Mouse (Mus musculus) kidney, postnatal 14 days (tissue): ENCODE data around the gene Csrnp1.
"Not testable (repeated sequence)": the region's sequence is repeated elsewhere in the genome, so short reads cannot be mapped to it uniquely, and the experiment has no call there.

Experiments used
- DNase-seq: peaks from one replicate; pipeline ENCODE4 v3.0.0; 2022; ENCODE audit warnings: mixed read lengths

The Csrnp1 gene

DNA sequence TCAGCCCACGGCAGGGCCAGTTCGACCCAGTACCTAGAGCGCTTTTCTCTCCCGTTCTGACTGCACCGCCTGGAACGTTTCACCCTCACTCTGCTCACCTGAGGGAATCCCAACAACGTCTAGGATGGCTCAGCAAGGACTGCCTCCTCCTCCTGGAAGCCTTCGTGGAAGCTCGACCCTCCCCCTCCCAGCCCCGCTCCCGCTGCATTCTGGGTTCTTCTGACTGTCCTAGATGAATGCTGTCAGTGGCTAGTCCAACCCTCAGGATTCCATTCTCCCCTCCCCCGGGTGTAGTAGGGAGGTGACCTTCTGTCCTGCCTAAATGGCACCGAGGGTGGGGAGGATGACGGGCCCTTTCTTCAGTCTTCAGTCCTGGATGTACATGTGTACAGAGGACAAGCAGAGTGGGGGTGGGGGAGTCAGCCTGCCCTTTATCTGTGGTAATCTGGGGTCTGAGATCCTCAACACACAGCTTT lies at the start of gene Csrnp1:
Gene Csrnp1, minus strand, starts transcription at position 123 of the 476 bp plus-strand sequence.
- DNase-seq, result peak; percentile 44

DNA sequence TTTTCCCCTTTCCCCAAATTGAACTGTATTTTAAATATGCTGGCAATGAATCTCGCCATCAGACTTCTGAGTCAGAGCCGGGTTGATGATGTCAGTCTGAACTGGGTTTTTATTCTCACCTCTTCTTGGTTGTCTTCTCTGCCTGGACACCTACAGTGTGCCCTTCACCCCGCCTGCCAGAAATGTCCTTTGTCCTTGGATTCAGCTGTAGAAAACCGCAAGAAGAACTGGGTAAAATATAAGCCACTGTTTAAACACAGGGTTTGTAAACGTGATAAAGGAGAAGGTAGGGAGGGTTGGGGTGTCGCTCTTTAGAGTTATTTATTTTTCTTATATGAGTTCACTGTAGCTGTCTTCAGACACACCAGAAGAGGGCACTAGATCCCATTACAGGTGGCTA lies 48.3 kb upstream of the Csrnp1 start:
- DNase-seq, result no peak

DNA sequence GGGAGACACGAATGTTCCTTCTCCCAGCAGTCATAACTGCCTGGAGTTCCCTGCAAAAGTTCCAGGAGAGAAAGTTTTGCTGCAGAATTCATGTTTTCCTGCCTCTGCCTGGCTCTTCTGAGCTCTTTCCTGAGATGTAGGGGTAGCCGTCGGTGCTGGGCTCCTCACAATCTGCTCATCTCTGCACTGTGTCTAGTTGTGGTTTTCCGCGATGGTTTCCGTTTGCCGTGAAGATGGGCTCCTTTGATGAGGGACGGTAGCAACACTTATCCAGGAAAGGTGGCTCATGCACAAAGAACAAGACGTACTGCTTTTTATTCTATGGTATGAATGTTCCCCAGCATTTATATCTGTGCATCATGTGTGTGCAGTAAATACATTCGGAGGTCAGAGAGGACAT lies 46.0 kb upstream of the Csrnp1 start:
- DNase-seq, result no peak

DNA sequence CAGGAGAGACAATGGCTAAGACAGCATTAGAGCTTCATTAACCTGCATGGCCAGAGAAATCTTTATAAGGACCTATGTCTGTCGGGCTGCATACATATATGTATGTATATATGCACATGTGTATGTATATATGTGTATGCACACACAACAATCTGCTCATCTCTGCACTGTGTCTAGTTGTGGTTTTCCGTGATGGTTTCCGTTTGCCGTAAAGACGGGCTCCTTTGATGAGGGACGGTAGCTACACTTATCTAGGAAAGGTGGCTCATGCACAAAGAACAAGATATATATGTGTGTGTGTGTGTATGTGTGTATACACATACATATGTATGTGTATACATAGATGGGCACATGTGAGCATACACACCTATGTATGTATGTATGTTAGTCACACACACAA lies 45.4 kb upstream of the Csrnp1 start:
- DNase-seq, result no peak

DNA sequence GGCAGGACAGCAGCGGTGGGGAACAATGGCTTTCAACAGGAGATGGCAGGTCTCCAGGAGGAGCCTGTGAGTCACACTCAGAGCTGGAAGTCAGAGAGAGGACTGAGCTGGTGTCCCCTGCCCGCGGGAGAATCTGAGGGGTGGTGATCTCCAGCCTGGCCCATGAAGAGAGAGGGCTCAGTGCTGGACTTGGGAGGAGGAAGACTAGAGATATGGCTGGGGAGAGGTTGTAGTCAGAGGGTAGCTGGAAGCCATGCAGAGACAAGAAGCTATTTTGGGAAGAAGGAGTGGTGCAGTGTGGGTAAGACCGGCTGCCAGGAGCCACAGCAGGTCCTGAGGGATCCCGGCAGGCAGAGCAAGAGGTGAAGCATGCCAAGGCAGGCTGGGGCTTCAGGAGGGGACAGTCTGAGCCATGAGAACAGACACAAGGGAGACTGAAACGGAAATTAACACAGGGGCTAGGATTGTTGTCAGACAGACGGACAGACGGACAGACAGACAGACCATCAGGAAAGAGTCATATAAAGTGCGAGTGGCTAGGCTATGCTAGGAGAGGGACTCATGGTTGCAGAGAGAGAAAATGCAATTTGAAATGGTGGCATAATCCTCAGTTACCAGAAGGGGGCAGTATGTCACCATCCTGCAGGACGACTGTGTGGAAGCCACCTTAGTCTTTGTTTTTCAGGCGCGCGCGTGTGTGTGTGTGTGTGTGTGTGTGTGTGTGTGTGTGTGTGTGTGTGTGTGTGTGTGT lies 43.1 kb upstream of the Csrnp1 start:
- peak; percentile 46 for DNase-seq

DNA sequence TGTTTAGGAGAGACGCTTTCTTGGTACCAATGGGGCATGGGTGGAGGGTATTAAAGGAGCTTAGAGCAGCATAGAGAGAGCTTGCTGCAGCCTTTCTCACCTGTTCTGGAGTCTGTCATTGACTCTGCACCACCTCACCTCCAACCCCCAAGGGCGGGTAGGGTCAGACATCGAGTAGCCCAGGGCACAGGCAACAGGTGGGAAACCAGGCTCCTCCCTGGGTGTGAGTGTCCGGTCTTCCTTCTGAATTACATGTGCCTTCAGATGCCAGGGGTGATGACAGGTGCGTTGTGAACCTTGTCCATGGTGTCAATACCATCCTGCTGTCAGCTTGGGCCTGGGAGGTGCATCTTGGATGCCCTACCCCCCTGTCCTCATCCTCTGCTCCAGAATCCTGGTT lies 40.2 kb upstream of the Csrnp1 start:
- DNase-seq, result no peak

DNA sequence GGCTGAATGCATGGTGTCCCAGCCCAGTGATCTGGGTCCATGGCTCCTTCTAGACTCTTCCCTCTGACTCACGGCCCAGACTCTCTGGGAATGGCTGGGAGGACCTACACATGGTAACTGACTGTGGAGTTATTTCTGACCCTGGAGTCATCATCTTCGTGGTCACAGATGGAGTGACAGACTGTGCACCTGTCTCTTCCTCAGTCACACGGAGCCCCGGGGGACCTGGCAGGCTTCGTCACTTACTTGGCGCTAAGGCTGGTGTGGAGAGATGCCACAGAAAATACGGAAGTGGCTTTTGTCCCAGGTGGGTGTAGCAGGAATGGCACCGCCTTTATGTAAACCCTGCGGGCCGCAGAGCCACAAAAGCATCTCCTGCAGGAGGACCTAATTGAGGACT lies 39.7 kb upstream of the Csrnp1 start:
- DNase-seq, result no peak

DNA sequence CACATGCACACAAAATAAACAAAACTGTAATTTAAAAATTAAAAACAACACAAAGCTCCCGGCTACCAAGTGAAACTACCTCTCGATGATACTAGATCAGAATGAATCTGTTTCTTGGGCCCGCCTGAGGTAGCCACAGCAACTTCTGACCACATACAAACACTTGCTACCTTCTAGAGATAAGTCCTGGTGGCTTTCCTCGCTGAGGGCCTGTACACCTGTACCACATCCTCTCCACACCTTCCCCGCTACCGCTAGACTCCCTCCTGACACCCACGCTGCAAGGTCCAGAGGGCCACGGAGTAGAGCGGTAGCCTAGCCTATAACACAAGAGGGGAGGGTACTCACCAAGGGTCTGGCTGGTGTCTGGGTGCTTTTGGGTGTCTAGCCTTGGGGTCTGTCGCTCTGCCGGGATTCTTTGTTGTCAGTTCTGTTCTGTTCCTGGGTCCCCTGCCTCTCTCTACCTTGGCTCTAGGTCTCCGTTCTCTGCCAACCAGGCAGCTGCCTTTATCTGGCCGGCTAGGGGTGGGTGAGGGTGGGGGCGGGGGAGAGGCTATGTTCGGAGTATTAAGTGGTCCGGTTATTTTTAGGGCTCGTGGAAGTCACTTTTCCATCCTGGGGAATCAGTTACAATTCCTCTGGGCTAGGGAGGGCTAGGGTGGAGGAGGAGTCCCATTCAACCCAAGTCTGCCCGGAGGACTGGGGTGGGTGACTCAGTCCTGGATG lies 38.8 kb upstream of the Csrnp1 start, which contains the start of gene Xirp1:
Gene Xirp1, minus strand, starts transcription at position 513 of the 726 bp plus-strand sequence.
- DNase-seq, result no peak

DNA sequence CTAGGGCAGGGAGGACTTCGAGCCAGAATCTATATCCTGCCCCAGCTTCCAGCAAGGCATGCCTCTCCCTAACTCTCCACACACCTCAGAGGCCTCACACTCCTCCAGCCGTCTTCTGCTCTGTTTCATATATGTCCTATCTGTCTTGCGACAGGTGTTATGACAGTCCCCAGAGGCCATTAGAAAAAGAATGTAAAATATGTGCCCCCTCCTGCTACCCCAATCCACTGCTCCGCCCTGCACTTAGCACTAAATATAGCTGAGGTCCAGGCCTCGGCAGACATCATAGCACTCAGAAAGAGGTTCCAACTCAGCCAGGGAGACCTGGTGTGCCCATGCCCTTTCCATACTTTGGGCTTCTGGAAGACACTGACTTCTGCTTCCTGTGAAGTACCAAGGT lies 36.7 kb upstream of the Csrnp1 start:
- DNase-seq, result no peak

DNA sequence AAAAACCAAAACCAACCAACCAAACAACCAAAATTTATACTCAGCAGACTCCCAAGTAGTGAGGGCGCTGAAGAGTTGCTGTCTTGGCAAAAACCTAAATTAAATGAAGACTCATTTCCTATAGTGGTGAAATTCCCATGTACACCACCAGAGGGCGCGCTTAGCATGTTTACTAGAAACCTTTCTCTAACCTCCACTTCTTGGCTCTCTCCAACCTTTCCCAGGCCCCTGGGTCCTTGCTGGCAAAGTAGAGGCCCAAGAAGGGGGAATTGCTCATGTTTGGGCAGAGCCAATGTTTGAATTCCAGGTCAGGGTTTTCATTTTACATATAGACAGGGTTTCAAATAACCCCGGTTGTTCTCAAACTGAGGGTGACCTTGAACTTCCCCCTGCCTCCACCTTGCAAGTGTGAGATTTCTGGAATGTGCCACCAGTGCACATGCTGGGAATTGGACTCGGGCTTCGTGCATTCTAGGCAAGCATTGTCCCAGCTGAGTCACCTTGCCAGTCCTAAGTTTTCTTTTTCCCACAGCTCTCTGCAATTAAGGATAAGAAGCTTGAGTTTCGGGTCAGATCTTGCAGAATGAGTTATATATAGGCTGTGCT lies 35.9 kb upstream of the Csrnp1 start:
- peak; percentile 74 for DNase-seq

DNA sequence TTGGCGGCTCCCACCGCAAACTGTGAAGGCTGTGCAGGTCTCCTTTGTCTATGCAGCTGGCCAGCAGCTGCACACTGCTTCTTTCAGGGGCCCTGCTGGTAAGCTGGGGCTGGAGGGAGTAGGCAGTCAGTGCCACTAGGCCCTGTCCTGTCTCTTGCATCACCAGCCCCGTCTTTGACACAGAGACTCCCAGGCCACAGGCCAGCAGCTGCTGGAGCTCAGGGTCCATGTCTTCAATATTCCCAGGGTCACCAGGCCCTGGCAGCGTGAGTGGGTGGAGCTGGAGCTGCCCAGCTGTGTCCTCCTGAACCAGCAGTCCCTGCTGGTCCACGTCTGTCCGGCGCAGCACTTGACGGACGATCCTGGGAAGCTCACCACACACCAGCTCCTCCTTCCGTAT lies 32.5 kb upstream of the Csrnp1 start:
- peak; percentile 25 for DNase-seq

DNA sequence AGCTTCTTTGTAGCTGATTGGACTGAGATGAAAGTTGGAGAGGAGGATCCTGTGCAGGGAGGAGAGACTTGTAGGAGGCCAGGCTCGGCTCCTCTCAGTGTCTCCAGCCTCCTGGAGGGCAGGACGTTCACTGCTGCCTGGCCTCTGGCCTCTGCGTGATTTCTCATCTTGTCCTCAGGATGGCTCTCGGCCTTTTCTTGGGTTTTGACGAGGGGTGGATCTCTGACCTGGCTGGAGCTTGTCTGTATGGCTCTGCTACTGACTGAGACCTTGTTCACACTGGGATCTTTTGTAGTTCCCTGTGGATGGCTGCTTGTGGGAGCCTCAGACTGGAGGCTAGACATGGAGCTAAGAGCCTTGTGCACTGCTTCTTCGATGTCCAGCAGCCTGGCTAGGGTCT lies 30.4 kb upstream of the Csrnp1 start:
- DNase-seq, result no peak

DNA sequence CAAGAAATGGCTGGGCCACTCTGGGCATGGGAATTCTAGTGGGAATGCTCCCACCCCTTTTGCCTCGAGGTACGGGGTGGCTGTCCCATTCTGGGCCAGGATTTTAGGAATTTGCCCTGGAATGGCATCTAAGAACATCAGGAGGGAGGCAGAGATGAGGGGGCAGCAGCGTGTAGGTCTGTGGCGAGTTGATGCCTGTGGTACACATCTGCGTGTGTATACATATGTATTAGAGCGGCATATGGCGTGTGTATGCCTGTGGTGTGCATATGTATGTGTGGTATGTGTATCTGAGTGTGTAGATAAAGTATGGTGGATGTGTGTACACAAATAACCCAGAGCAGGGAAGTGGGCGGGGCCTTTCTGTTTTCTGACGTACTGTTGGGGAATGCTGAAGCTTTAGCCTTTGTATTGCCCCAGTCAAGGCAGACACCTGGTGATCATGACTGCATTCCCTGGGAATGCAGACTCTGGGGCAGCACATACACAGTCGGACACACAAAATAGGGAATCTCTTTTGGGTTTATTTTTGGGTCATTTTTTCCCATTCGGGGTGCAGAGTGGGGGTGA lies 28.9 kb upstream of the Csrnp1 start:
- no peak for DNase-seq

DNA sequence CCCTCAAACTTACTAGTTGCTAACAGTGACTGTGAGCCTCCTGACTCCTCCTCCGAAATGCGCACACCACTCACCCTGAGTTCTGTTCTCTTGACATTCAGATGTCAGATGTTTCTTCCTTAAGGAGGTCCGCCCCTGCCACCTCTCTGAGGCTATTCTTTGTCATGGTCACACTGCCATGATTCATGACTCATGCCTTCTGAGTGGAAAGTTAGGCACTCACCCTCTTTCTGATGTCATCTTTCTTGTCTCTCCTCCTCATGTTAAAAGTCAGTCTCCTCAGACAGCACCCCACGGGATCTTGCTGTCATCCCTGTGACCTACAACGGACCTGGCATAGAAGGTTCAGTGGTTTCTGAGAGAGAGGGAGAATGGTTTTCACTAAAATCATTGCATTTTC lies 28.3 kb upstream of the Csrnp1 start:
- no peak for DNase-seq

DNA sequence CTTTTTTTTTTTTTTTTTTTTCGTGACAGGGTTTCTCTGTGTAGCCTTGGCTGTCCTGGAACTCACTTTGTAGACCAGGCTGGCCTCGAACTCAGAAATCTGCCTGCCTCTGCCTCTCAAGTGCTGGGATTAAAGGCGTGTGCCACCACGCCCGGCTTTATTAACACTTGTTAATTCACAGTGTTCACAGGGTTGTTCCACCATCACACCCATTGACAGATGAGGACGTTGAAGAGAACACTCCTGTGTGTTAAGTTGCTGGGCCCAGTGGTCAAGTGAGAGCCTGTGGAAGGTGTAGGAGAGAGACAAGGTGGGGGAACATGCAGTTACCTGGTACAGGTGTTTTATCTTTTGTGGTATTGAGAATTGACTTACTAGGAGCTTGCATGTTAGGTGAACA lies 27.7 kb upstream of the Csrnp1 start:
- not testable (repeated sequence) for DNase-seq

DNA sequence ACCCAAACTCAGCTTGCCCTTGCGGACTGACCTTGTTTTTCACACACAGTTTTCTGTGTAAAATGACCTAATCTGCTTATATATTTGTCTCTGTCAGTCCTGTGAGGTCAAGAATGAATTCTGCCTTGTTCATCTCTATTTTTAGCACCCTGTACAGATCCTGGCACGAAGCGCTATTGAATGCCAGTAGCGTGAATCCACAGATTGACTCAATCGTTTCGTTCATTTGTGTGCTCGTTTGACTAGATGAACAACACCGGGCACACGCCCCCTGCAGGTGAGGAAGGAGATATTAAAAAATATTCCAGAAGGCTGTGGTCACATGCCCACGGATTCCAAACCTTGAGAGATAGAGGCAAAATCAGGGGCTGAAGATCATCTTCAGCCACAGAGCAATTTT lies 27.1 kb upstream of the Csrnp1 start:
- peak; percentile 81 for DNase-seq

DNA sequence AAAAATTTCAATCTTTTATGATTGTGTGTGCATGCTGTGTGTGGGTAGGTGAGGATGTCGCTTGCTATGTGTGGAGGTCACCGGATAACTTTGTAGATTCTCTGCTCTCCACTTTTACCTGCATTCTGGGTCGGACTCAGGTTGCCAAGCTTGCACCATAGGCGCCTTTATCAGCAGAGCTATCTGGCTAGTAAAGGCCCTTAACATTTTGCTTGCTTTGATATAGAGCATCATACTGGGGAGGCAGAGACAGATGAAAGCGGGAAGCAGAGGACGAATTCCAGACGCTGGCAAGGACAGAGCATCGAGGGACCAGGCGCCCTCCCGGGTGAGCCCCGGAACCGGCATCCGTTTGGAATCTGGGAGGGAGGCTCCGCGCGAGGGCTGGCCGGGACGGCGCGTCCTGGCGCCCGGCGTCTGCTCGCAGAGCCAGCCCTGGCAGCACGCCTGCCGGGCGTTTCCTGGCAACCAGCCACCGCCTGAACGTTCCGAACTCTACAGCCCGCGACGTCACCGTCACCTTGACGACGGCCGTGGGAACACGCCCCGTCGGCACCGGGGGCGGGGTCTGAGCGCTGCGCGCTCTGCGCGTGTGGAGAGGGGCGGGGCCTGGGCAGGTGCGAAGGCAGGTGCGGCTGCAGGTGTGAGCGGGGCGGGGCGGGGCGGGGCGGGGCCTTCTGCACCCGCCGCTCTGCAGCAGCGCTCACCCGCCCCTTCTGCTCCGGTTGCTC lies 26.5 kb upstream of the Csrnp1 start:
- DNase-seq, result peak; percentile 99

DNA sequence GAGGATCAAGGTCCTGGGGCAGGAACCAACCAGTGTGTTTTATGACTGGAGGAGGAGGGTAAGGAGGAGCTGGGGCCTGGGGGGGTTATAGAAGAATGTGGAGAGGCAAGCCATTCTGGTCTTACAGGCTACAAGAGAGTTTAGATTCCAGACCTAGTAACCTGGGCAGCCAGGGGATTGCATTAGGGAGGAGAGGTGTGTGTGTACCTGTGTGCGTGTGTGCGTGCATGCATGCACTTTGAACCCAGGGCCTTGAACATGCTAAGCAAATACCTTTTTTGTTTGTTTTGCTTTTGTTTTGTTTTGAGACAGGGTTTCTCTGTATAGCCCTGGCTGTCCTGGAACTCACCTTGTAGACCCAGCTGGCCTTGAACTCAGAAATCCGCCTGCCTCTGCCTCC lies 25.4 kb upstream of the Csrnp1 start:
- DNase-seq, result no peak

DNA sequence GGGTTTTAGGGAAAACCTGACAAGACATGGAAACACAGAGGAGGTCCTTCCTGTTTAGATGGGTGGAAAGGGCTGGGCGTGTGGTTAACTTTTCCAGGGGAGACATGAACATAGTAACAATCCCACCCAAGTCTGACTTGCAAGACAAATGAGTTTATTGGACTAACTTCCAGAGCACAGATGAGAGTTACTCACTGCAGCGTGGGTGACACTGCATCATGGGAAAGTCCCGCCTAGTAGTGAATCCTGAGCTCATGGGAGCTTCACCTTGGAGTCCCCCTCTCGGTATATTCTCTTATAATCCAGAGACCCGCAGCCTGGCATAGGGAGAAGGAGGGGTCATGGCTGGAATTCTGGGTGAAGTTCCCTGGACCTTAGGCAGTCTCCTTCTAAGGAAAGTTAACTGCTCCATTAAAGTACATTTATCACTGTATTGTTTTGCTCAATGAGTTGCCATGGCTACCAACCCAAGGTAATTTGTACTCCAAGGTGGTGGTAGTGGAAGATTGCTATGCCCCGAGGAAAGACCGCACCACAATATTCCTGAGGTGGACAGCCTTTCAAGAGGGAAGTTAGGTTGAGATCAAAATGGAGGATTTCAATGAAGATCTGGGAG lies 24.9 kb upstream of the Csrnp1 start:
- no peak for DNase-seq

DNA sequence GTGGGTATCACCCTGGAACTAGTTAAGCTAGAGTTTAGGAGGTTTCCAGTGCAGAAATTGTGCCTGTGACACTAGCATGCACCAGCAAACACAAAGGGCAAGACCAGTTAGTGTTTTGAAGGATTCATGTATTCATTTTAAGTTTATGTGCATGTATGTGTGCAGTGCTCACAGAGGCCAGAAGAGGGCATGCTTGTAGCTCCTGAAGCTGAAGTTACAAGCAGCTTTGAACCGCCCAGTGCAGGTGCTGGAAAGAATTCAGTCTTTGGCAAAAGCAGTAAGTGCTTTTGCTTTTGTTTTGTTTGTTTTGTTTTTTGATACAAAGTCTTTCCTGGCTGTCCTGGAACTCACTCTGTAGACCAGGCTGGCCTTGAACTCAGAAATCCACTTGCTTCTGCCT lies 23.4 kb upstream of the Csrnp1 start:
- DNase-seq, result no peak

DNA sequence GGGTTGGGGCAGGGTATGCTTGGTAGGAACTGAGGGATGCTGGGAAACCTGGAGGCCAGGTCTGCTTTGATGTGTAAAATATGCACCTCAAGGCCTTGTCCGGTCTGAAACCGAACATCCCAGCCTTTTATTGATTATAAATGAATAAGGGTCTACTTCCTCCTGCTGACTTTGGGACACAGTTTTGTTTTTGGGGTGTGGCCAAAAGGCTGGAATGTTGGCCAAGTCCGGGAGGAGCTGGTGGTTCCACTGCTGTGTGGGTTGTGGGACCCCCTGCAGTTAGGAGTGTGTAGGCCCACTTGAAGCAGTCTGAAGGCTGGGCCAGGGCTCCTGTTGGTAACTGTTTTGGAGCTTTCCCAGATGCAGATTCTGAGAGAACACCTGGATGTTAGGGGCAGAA lies 21.5 kb upstream of the Csrnp1 start:
- DNase-seq, result no peak

DNA sequence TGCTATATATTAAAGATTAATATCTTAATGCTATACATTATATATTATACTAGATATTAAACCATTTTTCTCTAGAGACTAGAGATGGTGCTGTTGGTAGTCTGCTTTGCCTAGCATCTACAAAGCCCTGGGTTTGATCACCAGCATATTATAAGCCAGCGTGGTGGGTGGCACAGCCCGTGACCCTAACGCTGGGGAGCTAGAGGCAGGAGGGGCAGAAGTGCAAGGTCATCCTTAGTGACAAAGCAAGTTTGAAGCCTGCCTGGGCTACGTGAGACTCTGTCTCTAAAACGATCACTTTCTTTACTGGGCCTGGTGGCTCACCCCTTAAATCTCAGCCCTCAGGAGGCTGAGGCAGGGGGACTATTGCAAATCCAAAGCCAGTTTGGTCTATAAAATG lies 18.4 kb upstream of the Csrnp1 start:
- no peak for DNase-seq
